Mouse (Mus musculus): ENCODE measurements at regions not wholly inside any gene's neighbourhood (a gene's known extent, or its start where the extent isn't known, plus 50 kb on each side); places are given as distances from the start of the nearest gene placed in this dataset.
A peak's percentile ranks its signal among the peaks of the same experiment; 100 is the strongest.

- DNase-seq = no peak
Measured at GRCm38 (mm10) chr1:91678789-91679188, 122.5 kb upstream of the Twist2 start.

GRCm38 (mm10) chr1:91685031-91685430 is 116.2 kb upstream of the Twist2 start:
- no peak for DNase-seq

- DNase-seq = no peak
Measured at GRCm38 (mm10) chr1:91685789-91686188, 115.5 kb upstream of the Twist2 start.

GRCm38 (mm10) chr1:91691601-91692000 is 109.7 kb upstream of the Twist2 start:
- no peak for DNase-seq

GRCm38 (mm10) chr1:91692709-91693460 is 108.4 kb upstream of the Twist2 start:
- no peak for DNase-seq

GRCm38 (mm10) chr1:91697053-91697452 is 104.2 kb upstream of the Twist2 start:
- no peak for DNase-seq

- DNase-seq = no peak
Measured at GRCm38 (mm10) chr1:91701475-91701874, 99.8 kb upstream of the Twist2 start.

- no peak for DNase-seq
Measured at GRCm38 (mm10) chr1:91702021-91702420, 99.2 kb upstream of the Twist2 start.

GRCm38 (mm10) chr1:91702737-91703136 is 98.5 kb upstream of the Twist2 start:
- no peak for DNase-seq

GRCm38 (mm10) chr1:91705451-91705850 is 95.8 kb upstream of the Twist2 start:
- no peak for DNase-seq

GRCm38 (mm10) chr1:91708550-91709243 is 92.6 kb upstream of the Twist2 start:
- DNase-seq = peak; percentile 68 to 76

- DNase-seq = no peak
Measured at GRCm38 (mm10) chr1:91709244-91709600, 92.0 kb upstream of the Twist2 start.

- no peak for DNase-seq
Measured at GRCm38 (mm10) chr1:91713131-91713530, 88.1 kb upstream of the Twist2 start.

GRCm38 (mm10) chr1:91714266-91714665 is 87.0 kb upstream of the Twist2 start:
- no peak for DNase-seq

GRCm38 (mm10) chr1:91715341-91715740 is 85.9 kb upstream of the Twist2 start:
- no peak for DNase-seq

GRCm38 (mm10) chr1:91715791-91716190 is 85.5 kb upstream of the Twist2 start:
- DNase-seq = no peak

GRCm38 (mm10) chr1:91716836-91717235 is 84.4 kb upstream of the Twist2 start:
- no peak for DNase-seq

GRCm38 (mm10) chr1:91717961-91718360 is 83.3 kb upstream of the Twist2 start:
- DNase-seq = no peak

- DNase-seq = no peak
Measured at GRCm38 (mm10) chr1:91729246-91729645, 72.0 kb upstream of the Twist2 start.

GRCm38 (mm10) chr1:91730281-91730680 is 71.0 kb upstream of the Twist2 start:
- no peak for DNase-seq

- no peak for DNase-seq
Measured at GRCm38 (mm10) chr1:91731703-91732102, 69.6 kb upstream of the Twist2 start.

GRCm38 (mm10) chr1:91732461-91732861 is 68.8 kb upstream of the Twist2 start:
- DNase-seq = peak; percentile 16 to 40

- no peak for DNase-seq
Measured at GRCm38 (mm10) chr1:91734731-91735130, 66.5 kb upstream of the Twist2 start.

- DNase-seq = no peak
Measured at GRCm38 (mm10) chr1:91735436-91735835, 65.8 kb upstream of the Twist2 start.

GRCm38 (mm10) chr1:91740661-91741060 is 60.6 kb upstream of the Twist2 start:
- no peak for DNase-seq
